Mouse (Mus musculus): ENCODE data around the gene Tomm40.

Gene Tomm40

GRCm38 (mm10) chr7:19704475-19704874, 10.8 kb downstream of the Tomm40 start:
- no peak for DNase-seq (ENCODE audit: low spot score)

- DNase-seq (ENCODE audit: low spot score), result no peak
Observed at GRCm38 (mm10) chr7:19702859-19703555, 12.2 kb downstream of the Tomm40 start.

GRCm38 (mm10) chr7:19701069-19701761, 14.0 kb downstream of the Tomm40 start:
- DNase-seq (ENCODE audit: low spot score), result peak; percentile 86

GRCm38 (mm10) chr7:19700299-19701068, 14.8 kb downstream of the Tomm40 start:
- DNase-seq (ENCODE audit: low spot score), result no peak

GRCm38 (mm10) chr7:19699827-19700148, 15.4 kb downstream of the Tomm40 start:
- DNase-seq (ENCODE audit: low spot score), result no peak

GRCm38 (mm10) chr7:19698907-19699826, 16.1 kb downstream of the Tomm40 start, which contains the start of gene Apoe:
Gene Apoe (minus strand): TSS chr7:19699188.
- DNase-seq (ENCODE audit: low spot score), result peak; percentile 56

GRCm38 (mm10) chr7:19697949-19698906, 17.0 kb downstream of the Tomm40 start:
- DNase-seq (ENCODE audit: low spot score), result peak; percentile 41

- no peak for DNase-seq (ENCODE audit: low spot score)
Observed at GRCm38 (mm10) chr7:19696336-19696873, 18.8 kb downstream of the Tomm40 start.

GRCm38 (mm10) chr7:19695881-19696280, 19.4 kb downstream of the Tomm40 start:
- DNase-seq (ENCODE audit: low spot score), result no peak

GRCm38 (mm10) chr7:19695213-19695594, 20.0 kb downstream of the Tomm40 start:
- no peak for DNase-seq (ENCODE audit: low spot score)

GRCm38 (mm10) chr7:19694336-19695212, 20.7 kb downstream of the Tomm40 start:
- DNase-seq (ENCODE audit: low spot score), result no peak

- DNase-seq (ENCODE audit: low spot score), result no peak
Observed at GRCm38 (mm10) chr7:19693421-19693820, 21.8 kb downstream of the Tomm40 start.

GRCm38 (mm10) chr7:19691873-19692865, 23.1 kb downstream of the Tomm40 start, which contains the start of gene Apoc1:
Gene Apoc1 (minus strand): TSS chr7:19692660.
- DNase-seq (ENCODE audit: low spot score), result no peak

- no peak for DNase-seq (ENCODE audit: low spot score)
Observed at GRCm38 (mm10) chr7:19691434-19691833, 23.8 kb downstream of the Tomm40 start.

- no peak for DNase-seq (ENCODE audit: low spot score)
Observed at GRCm38 (mm10) chr7:19690845-19691244, 24.4 kb downstream of the Tomm40 start.

- no peak for DNase-seq (ENCODE audit: low spot score)
Observed at GRCm38 (mm10) chr7:19688611-19689010, 26.6 kb downstream of the Tomm40 start.

GRCm38 (mm10) chr7:19688101-19688500, 27.1 kb downstream of the Tomm40 start:
- no peak for DNase-seq (ENCODE audit: low spot score)
